Mouse (Mus musculus) thymus, adult 2 months (tissue): ENCODE measurements at regions not wholly inside any gene's neighbourhood (a gene's known extent, or its start where the extent isn't known, plus 50 kb on each side); places are given as distances from the start of the nearest gene placed in this dataset.

ENCODE experiments used
- DNase-seq: peaks from one replicate; pipeline ENCODE4 v3.0.0; 2021
- H3K27ac ChIP-seq: fragments of 200-500 bp; 2 replicates; pipeline ENCODE4 v1.5.1; 2012; ENCODE audit warnings: low read length, control low read depth; ENCODE audit not compliant: control insufficient read depth, insufficient read depth
- H3K27me3 ChIP-seq: fragments of 200-500 bp; 2 replicates; pipeline ENCODE4 v1.6.1; 2012; ENCODE audit warnings: mild to moderate bottlenecking, low read length, moderate library complexity, mixed read lengths; ENCODE audit not compliant: control insufficient read depth, insufficient read depth
- H3K36me3 ChIP-seq: fragments of 200-500 bp; 2 replicates; pipeline ENCODE4 v1.6.1; 2012; ENCODE audit warnings: mild to moderate bottlenecking, low read length, moderate library complexity; ENCODE audit not compliant: control insufficient read depth, insufficient read depth
- H3K4me1 ChIP-seq: fragments of 200-500 bp; replicated peaks from 2 replicates; pipeline ENCODE4 v1.6.1; 2012; ENCODE audit warnings: low read length; ENCODE audit not compliant: control insufficient read depth, insufficient read depth
- H3K4me3 ChIP-seq: fragments of 200-500 bp; 2 replicates; pipeline ENCODE4 v1.5.1; 2012; ENCODE audit warnings: mild to moderate bottlenecking, low read length, control low read depth, moderate library complexity; ENCODE audit not compliant: control insufficient read depth, insufficient read depth
- CTCF ChIP-seq: fragments of 200-500 bp; IDR thresholded peaks from 2 replicates; pipeline ENCODE4 v1.5.1; 2012; ENCODE audit warnings: mild to moderate bottlenecking, control low read depth, low read length, moderate library complexity, borderline replicate concordance; ENCODE audit not compliant: control insufficient read depth, poor library complexity, insufficient read depth; ENCODE audit errors: extremely low read depth
- POLR2A ChIP-seq: fragments of 200-500 bp; IDR thresholded peaks from 2 replicates; pipeline ENCODE4 v1.6.1; 2012; ENCODE audit warnings: mild to moderate bottlenecking, low read length, control low read depth, moderate library complexity; ENCODE audit not compliant: control insufficient read depth, poor library complexity, insufficient read depth; ENCODE audit errors: extremely low read depth
- WGBS: fragments of 180-500 bp; shearing (Covaris S2); methylation state at CpG from one replicate; pipeline ENCODE4 v1.1.7; 2018; 5-methylcytosine and 5-hydroxymethylcytosine counted together

DNA sequence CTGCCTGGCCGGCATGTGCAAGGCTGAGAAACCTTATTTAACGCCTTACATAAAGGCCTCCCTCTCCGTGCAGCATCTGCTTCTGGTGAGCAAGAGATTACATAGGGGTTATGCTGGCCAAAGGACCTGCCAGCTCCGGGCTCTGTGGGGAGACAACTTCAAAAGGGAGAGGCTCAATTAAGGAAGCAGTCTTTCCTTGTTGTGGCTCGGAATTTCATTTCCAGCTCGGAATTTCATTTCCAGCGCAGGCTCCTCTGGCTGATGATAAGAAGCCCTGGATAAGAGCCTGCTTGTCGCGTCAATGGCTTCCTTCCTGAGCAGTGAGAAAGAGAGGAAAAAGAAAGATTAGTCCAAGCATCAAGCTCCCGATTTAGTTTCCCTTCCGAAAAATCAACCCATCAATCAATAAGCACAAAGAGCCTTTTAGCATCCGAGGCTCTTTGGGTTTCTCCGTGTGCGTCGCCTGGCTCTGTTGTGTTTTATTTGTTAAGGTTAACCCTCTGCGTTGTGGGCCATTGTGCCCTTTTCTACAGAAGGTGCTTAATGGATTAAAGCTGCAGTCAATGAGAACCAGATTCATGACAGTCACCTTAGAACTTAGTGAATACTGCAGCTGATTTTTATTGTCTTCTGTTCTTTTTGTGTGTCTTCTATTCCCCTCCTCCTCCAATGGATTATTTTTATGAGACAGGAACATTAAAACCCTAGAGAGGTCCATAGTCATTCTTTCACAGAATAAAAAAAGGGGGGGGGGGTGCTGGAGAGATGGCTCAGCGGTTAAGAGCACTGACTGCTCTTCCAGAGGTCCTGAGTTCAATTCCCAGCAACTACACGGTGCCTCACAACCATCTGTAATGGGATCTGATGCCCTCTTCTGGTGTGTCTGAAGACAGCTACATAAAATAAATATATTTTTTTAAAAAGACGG, 218.3 kb downstream of the Myo1b start:
- Histone ChIP-seq H3K36me3 (no peaks in the 10 kb centered on the region), H3K27me3 (no peaks in the 10 kb centered on the region), H3K27ac (no peak overlapping the region), H3K4me1 (no peaks in the 10 kb centered on the region), H3K4me3 (no peak overlapping the region)
- 65% methylated on average over 19 of the region's 19 CpGs for WGBS
- DNase-seq = no peak
- TF ChIP-seq CTCF (no peak), POLR2A (no peak)

DNA sequence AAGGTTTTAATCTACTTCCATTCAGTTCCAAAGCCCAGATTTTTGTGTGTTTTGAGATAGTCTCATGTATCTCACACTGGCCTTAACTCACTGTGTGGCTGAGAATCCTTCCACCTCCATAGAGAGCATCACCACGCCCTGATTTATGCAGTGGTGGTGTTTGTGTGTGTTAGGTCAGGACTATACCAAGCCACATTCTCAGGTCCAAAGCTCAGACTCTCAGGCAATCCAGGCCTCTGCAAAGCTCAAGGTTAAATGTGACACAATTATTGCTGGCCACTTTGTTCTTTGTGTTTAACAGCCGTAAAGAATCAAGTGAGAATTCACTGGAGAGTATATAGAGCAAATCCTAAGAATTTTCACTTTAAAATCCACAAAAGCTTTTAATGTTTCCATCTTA, 218.2 kb upstream of the Nabp1 start:
- 91% methylated on average over 2 of the region's 2 CpGs for WGBS
- H3K4me3 ChIP-seq = no peak overlapping the region
- no peaks in the 10 kb centered on the region for H3K27me3 ChIP-seq
- no peaks in the 10 kb centered on the region for H3K4me1 ChIP-seq
- no peaks in the 10 kb centered on the region for H3K36me3 ChIP-seq
- H3K27ac ChIP-seq = no peak overlapping the region
- DNase-seq = no peak
- TF ChIP-seq CTCF = no peak
- no peak for TF ChIP-seq POLR2A

DNA sequence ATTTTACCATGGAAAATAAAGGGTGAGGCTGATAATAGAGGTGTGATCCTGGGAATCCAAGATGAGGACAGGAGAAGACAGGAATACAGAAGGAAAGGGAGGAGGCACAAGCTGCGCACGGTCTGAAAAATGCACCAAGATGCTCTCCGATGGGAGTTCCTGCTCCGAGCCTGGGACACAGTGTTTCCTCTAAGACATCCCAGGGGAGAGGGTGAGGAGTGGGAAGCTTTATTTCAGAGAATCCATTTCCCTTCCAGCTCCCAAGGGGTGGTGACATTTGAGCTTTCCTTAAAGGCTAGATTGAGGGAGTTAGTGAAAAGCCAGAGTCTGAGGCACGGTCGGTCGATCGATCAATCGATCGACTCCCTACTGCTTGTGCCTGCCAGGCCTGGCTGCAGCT, 212.7 kb upstream of the Nabp1 start:
- Histone ChIP-seq H3K27me3 (no peaks in the 10 kb centered on the region), H3K4me3 (no peak overlapping the region), H3K27ac (no peak overlapping the region), H3K4me1 (no peaks in the 10 kb centered on the region), H3K36me3 (no peaks in the 10 kb centered on the region)
- no peak for TF ChIP-seq CTCF
- no peak for TF ChIP-seq POLR2A
- WGBS = 99% methylated on average over 10 of the region's 10 CpGs
- DNase-seq = no peak

- no peak overlapping the region for H3K4me3 ChIP-seq
- WGBS = 88% methylated on average over 9 of the region's 9 CpGs
- H3K36me3 ChIP-seq = no peaks in the 10 kb centered on the region
- H3K27me3 ChIP-seq = no peaks in the 10 kb centered on the region
- TF ChIP-seq POLR2A (no peak), CTCF (no peak)
- H3K27ac ChIP-seq = no peak overlapping the region
- H3K4me1 ChIP-seq = no peaks in the 10 kb centered on the region
- DNase-seq = no peak
Measured at GRCm38 (mm10) chr1:51689461-51690223, 211.4 kb upstream of the Nabp1 start.

DNA sequence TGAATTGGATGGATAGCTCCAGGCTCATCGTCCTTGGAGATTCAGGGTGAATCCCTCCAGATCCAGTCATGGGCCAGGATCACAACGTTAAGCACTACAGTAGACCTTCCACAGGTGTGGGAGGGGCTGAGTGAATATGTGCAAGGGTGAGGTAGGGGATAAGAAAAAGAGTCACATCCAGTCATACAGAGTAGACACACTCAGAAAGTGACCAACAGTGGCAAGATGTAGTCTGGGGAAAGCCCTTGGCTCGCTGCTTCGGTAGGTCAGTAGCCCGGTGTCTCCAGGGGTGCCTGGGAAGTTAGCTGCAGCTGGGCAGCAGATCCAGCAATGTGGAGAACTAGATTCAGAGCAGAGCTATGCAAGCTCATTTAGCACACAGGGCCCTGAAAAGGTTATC, 210.7 kb upstream of the Nabp1 start:
- Histone ChIP-seq H3K4me3 (no peak overlapping the region), H3K4me1 (no peaks in the 10 kb centered on the region), H3K36me3 (no peaks in the 10 kb centered on the region), H3K27me3 (no peaks in the 10 kb centered on the region), H3K27ac (no peak overlapping the region)
- TF ChIP-seq CTCF = no peak
- TF ChIP-seq POLR2A = no peak
- WGBS = 91% methylated on average over 5 of the region's 5 CpGs
- DNase-seq = no peak

DNA sequence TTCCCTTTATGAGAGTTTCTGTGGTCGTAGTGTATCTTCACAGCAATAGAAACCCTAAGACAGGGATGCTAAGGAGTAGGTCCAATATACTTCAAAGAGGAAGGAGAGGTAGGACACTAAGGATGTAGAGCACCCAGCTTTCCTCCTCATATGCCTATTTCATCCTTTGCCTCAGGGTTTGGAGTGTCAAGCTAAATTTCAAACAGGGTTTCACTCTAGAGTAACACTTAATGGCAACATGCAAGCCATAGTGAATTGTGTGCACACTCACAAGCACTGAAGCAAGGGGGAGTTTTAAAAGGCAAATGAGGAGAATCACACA, 210.0 kb upstream of the Nabp1 start:
- Histone ChIP-seq H3K4me1 (no peaks in the 10 kb centered on the region), H3K36me3 (no peaks in the 10 kb centered on the region), H3K27me3 (no peaks in the 10 kb centered on the region), H3K27ac (no peak overlapping the region), H3K4me3 (no peak overlapping the region)
- no peak for DNase-seq
- TF ChIP-seq POLR2A = no peak
- no peak for TF ChIP-seq CTCF
- 91% methylated on average over 1 of the region's 1 CpGs for WGBS
